Mouse (Mus musculus) heart, postnatal 0 days (tissue): ENCODE data around the gene Znrf3.

Experiments used
- CTCF ChIP-seq: IDR thresholded peaks from 2 replicates; pipeline ENCODE4 v1.5.1; 2016; ENCODE audit warnings: antibody characterized with exemption, control low read depth, low read depth
- EP300 ChIP-seq: IDR thresholded peaks from 2 replicates; pipeline ENCODE4 v1.6.1; 2016; ENCODE audit warnings: antibody characterized with exemption, low read depth

DNA sequence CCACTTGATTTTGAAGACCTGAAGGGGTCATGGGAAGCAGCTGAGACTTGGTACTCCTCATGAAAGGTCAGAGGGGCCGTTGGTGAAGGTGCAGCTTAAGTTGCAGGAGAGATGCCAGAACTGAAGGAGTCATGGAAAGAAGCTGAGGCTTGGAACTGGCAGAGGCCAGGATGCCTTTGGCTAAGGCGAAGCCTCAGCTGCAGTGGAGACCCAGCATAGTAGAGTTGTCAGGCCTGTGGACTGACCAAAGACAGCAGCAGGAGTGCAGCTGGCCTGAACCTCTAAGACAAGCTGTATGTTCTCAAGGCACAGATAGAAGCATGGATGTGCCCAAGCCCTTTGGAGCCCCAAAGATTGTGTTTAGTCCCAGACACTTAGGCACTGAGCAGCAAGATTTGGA lies 40.5 kb downstream of the Znrf3 start:
- TF ChIP-seq CTCF (no peak), EP300 (no peak)
